Mouse (Mus musculus): ENCODE measurements around the gene Wdr59. TPM values are rescaled to one million over a fixed set of nuclear protein-coding genes. Genes with fewer than 3 reads are reported as not detected.
"Not testable (repeated sequence)": the region's sequence is repeated elsewhere in the genome, so short reads cannot be mapped to it uniquely, and the experiment has no call there.

The Wdr59 gene
- polyA plus RNA-seq, 1 experiment from 2014 or later: 7.0 TPM

DNA sequence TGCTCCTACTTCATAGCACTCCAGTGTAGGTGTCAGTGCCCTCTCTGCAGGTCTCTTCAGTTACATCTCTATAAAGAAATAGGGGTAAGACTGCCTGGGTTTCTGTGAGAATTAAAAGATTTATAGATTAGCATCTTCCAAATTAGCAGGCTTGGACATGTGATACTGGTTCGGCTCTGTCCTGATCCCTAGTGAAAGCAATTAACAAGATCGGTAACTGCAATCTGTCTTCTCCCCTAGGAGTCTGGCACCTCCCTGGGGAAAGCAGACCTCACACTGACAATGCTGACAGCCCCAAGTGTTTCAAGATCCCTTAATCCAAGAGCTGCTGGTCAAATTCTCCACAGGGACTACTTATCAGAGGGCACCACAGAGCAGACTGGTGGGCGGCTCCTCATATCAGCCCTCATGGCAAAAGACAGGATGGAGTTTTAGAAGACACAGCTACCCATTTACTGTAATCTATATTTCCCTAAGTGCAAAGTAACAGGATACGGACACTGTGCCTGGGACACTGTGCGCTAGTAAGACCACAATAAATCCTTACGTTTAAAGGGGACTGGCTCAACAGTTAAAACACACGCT, 5.3 kb downstream of the Wdr59 start:
- Histone ChIP-seq H3K9ac (no peak overlapping the region), H3K27ac (replicated peaks) (no peak overlapping the region), H3K9me3 (replicated peaks) (no peaks in the 10 kb centered on the region), H3K4me3 (replicated peaks) (no peak overlapping the region), H3K36me3 (no peaks in the 10 kb centered on the region; the same call in 1 of the 2 replicates), H3K27me3 (no peaks in the 10 kb centered on the region), H3K4me2 (replicated peaks) (no peak overlapping the region), H3K4me1 (peaks cover 10% of the 10 kb centered on the region)
- 74% methylated on average over 7 of the region's 7 CpGs for WGBS
- no peak for ATAC-seq (ENCODE audit: insufficient number of reproducible peaks, low FRiP score, low TSS enrichment, low read depth)

DNA sequence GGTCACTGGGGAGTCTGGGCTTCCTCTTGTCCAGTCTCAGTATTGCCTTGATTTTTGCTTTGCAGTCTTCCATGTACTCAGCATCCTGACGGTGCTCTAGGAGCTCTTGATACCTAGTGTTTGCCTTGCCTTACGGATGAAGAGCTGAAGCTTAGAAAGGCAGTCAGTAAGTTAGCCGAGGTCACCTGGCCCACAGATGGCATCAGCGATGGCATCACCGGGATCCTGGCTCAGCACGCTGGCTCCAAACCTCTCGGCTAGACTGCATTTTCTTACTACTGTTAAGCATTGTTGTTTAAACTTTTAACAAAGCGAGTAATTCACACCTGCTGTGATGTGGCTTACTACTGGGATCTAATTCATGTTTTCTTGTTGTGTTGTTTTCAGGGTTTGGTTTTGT, 8.4 kb downstream of the Wdr59 start:
- Histone ChIP-seq H3K27ac (replicated peaks) (no peak overlapping the region), H3K36me3 (no peaks in the 10 kb centered on the region; the same call in 1 of the 2 replicates), H3K4me1 (no peaks in the 10 kb centered on the region), H3K4me3 (replicated peaks) (no peak overlapping the region), H3K9me3 (replicated peaks) (no peaks in the 10 kb centered on the region), H3K4me2 (replicated peaks) (no peak overlapping the region), H3K9ac (no peak overlapping the region), H3K27me3 (no peaks in the 10 kb centered on the region)
- ATAC-seq (ENCODE audit: insufficient number of reproducible peaks, low FRiP score, low TSS enrichment, low read depth): no peak
- WGBS: 73% methylated on average over 8 of the region's 8 CpGs

DNA sequence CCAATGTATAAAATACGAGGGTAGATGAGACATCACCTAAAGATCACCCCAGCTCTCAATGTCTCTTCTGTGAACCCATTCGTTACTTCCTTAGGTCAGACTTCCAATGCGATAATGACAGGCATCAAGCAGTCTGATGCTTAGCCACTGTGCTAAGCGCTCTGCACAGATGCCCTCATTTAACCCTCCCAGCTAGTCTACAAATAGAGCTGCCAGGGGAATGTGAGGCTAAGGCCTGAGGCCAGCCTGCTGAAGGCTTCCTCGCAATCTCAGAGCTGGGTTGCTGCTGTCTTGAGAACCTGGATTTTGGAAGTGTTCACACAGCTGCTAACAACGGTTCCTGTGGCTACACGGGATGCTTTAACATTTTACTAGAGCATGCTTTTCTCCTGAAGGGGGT, 9.0 kb downstream of the Wdr59 start:
- Histone ChIP-seq H3K27me3 (no peaks in the 10 kb centered on the region), H3K9me3 (replicated peaks) (no peaks in the 10 kb centered on the region), H3K4me1 (no peaks in the 10 kb centered on the region), H3K27ac (replicated peaks) (no peak overlapping the region), H3K9ac (no peak overlapping the region), H3K4me2 (replicated peaks) (no peak overlapping the region), H3K36me3 (no peaks in the 10 kb centered on the region; the same call in 1 of the 2 replicates), H3K4me3 (replicated peaks) (no peak overlapping the region)
- 76% methylated on average over 7 of the region's 7 CpGs for WGBS
- no peak for ATAC-seq (ENCODE audit: insufficient number of reproducible peaks, low FRiP score, low TSS enrichment, low read depth)

DNA sequence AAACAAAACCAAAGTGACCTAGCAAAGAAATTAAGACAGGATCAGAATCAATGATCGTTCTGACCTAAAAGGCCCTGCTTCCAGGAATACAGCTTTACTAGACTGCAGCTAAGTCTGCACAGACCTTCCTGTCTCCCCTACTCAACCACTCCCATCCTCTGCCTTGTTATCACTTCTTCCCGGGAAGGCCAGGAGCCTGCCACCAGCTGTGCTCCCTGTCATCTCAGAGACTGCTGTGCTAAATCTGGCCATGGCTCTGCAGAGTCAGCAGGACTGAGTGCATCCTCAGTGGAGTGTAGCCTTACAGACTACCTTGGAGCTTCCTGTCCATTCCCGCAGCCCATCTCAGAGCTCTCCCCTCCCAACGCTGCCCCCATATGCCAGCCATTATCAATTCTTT, 11.5 kb downstream of the Wdr59 start:
- H3K4me3 ChIP-seq (replicated peaks): no peak overlapping the region
- H3K4me2 ChIP-seq (replicated peaks): no peak overlapping the region
- H3K9ac ChIP-seq: no peak overlapping the region
- ATAC-seq (ENCODE audit: insufficient number of reproducible peaks, low FRiP score, low TSS enrichment, low read depth): no peak
- WGBS: 64% methylated on average over 4 of the region's 4 CpGs
- H3K27ac ChIP-seq (replicated peaks): no peak overlapping the region
- H3K4me1 ChIP-seq: no peaks in the 10 kb centered on the region
- no peaks in the 10 kb centered on the region; the same call in 1 of the 2 replicates for H3K36me3 ChIP-seq
- H3K27me3 ChIP-seq: no peaks in the 10 kb centered on the region
- no peaks in the 10 kb centered on the region for H3K9me3 ChIP-seq (replicated peaks)

DNA sequence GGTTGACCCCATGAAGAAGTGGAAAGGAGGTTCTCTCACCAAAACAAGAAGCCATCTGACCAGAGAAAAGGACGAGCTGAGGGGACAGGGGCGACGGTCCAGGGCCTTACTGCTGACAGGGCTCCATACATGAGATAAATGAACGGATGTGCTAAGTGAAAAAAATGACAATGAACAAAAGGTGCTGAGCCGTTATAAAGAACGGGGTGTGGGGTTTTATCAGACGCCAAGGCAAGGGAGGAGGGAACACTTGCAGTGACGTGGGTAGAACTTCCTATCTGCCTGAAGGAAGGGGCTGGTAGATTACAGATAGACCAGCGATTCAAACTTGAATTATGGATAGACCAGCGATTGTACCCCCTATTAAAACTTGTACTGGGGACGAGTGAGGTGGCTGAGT, 12.6 kb downstream of the Wdr59 start:
- Histone ChIP-seq H3K4me1 (0 out of 2 replicates have a peak, but pooled peaks cover 4% of the 10 kb centered on the region), H3K9me3 (replicated peaks) (no peaks in the 10 kb centered on the region), H3K27ac (replicated peaks) (no peak overlapping the region), H3K4me2 (replicated peaks) (no peak overlapping the region), H3K27me3 (no peaks in the 10 kb centered on the region), H3K9ac (no peak overlapping the region), H3K4me3 (replicated peaks) (no peak overlapping the region), H3K36me3 (no peaks in the 10 kb centered on the region)
- ATAC-seq (ENCODE audit: insufficient number of reproducible peaks, low FRiP score, low TSS enrichment, low read depth): no peak
- WGBS: 84% methylated on average over 11 of the region's 11 CpGs

DNA sequence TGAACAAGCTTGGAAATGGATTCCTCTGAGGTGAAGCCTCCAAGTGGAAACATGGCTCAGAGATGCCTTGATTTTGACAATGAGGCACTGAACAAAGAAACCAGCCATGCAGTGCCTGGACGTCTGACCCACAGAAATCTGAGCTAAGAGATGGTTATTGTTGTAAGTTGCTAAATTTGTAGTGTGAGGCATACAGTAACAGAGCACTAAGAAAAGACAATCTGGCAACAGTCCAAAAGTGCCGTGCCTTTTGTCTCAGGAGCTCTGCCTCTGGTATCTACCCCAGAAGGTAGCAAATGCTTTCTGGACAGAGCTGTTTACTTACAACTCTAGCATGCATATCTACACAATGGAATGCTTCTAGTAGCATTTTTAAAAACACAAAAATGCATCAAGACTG, 13.3 kb downstream of the Wdr59 start:
- no peak overlapping the region for H3K27ac ChIP-seq (replicated peaks)
- 0 out of 2 replicates have a peak, but pooled peaks cover 4% of the 10 kb centered on the region for H3K4me1 ChIP-seq
- no peaks in the 10 kb centered on the region for H3K27me3 ChIP-seq
- H3K4me3 ChIP-seq (replicated peaks): no peak overlapping the region
- ATAC-seq (ENCODE audit: insufficient number of reproducible peaks, low FRiP score, low TSS enrichment, low read depth): no peak
- H3K9ac ChIP-seq: no peak overlapping the region
- 23% methylated on average over 2 of the region's 2 CpGs for WGBS
- no peak overlapping the region for H3K4me2 ChIP-seq (replicated peaks)
- H3K36me3 ChIP-seq: peaks cover 7% of the 10 kb centered on the region; the same call in 1 of the 2 replicates
- H3K9me3 ChIP-seq (replicated peaks): no peaks in the 10 kb centered on the region

DNA sequence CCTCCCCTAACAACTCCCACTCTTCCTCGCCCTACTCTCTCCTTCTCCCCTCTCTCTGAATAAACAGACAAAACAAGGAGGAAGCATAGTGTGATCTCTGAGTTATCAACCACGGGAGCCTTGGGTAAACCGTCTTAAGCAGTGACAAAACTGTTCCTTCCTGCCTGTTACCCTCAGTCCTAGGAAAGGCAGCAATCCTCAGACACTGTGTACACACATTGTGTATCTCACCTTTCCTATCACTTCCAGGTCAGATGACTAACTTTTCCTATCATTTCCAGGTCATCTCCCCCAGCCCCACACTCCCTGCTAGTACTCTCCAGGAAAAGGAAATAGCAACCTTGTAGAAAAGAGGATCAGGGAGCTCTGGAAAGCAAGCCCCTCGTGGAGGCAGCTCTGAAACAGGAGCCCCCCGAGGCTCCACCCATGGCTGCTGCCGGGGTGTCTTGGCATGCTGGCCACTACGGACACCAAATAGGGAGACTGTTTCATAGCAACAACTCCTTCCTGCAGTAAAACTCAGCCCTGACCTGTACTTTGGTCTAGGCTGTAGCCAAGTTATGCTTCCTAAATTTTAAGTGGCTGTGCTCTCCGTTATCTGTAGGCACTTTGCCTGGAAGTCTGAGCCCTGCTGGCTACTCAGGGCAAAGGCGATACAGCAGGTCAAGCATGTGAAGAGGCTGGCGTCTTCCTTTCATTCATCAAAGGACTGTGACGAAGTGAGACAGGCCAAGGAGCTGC, 20.0 kb downstream of the Wdr59 start:
- no peak for ATAC-seq (ENCODE audit: insufficient number of reproducible peaks, low FRiP score, low TSS enrichment, low read depth)
- no peak overlapping the region for H3K4me3 ChIP-seq (replicated peaks)
- H3K36me3 ChIP-seq: peaks cover 29% of the 10 kb centered on the region
- no peak overlapping the region for H3K27ac ChIP-seq (replicated peaks)
- H3K9me3 ChIP-seq (replicated peaks): no peaks in the 10 kb centered on the region
- H3K27me3 ChIP-seq: no peaks in the 10 kb centered on the region
- no peak overlapping the region for H3K9ac ChIP-seq
- no peak overlapping the region for H3K4me2 ChIP-seq (replicated peaks)
- 63% methylated on average over 11 of the region's 11 CpGs for WGBS
- 0 out of 2 replicates have a peak, but pooled peaks cover 4% of the 10 kb centered on the region for H3K4me1 ChIP-seq

DNA sequence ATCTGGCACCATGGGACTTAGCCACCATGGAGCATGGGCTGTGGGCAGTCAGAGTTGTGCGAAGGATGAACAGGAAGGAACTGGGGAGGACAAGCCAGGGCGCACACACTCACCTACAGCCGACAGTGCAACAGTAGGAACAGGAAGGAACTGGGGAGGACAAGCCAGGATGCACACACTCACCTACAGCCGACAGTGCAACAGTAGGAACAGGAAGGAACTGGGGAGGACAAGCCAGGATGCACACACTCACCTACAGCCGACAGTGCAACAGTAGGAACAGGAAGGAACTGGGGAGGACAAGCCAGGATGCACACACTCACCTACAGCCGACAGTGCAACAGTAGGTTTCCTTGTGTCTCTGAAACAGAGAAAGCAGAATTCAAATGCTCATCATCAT, 23.6 kb downstream of the Wdr59 start:
- H3K27ac ChIP-seq (replicated peaks); H3K4me2 ChIP-seq (replicated peaks); H3K27me3 ChIP-seq; ATAC-seq (ENCODE audit: insufficient number of reproducible peaks, low FRiP score, low TSS enrichment, low read depth); H3K4me3 ChIP-seq (replicated peaks); H3K4me1 ChIP-seq; H3K9ac ChIP-seq; H3K9me3 ChIP-seq (replicated peaks): not testable (repeated sequence)
- H3K36me3 ChIP-seq: peaks cover 43% of the 10 kb centered on the region
- 88% methylated on average over 5 of the region's 6 CpGs for WGBS

DNA sequence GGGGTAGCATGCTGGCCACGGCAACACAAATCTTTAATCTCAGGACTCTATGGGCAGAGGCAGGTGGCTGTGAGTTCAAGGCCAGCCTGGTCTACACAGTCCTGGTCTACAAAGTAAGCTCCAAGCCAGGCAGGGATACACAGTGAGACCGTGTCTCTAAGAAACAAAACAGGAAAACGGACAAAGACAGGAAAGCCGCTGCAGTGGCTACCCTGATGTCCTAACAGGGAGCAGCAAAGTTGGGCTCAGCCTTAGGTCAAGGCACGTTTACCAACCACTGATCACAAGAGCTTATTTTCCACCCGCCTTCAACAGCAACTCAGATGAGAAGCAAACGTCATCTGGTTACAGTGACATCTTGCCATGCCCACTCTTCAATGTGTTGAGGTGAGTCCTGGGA, 25.6 kb downstream of the Wdr59 start:
- no peak for ATAC-seq (ENCODE audit: insufficient number of reproducible peaks, low FRiP score, low TSS enrichment, low read depth)
- Histone ChIP-seq H3K9ac (no peak overlapping the region), H3K9me3 (replicated peaks) (no peaks in the 10 kb centered on the region), H3K27me3 (no peaks in the 10 kb centered on the region), H3K36me3 (peaks cover 41% of the 10 kb centered on the region), H3K4me1 (no peaks in the 10 kb centered on the region), H3K4me2 (replicated peaks) (no peak overlapping the region), H3K4me3 (replicated peaks) (no peak overlapping the region), H3K27ac (replicated peaks) (no peak overlapping the region)
- 86% methylated on average over 7 of the region's 7 CpGs for WGBS

DNA sequence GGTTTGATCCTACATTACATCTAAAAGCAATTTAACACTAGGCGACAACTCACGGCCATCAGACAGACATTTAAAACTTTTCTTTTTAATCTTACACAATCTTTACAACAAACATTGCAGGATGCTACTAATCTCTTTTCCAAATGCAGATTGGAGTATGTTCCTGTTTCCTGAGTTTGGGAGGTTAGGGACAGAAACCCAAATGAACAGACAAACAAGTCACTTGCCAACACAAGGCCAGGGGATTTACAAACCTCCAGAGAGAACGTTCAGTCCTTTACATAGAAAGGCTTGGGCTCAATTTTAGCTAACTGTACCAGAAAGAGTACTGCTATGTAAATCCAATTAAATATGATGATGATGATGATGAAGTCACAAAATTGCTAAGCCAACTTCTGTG, 28.7 kb downstream of the Wdr59 start:
- Histone ChIP-seq H3K27me3 (no peaks in the 10 kb centered on the region), H3K4me3 (replicated peaks) (no peak overlapping the region), H3K36me3 (peaks cover 30% of the 10 kb centered on the region), H3K9ac (no peak overlapping the region), H3K27ac (replicated peaks) (no peak overlapping the region), H3K4me2 (replicated peaks) (no peak overlapping the region), H3K9me3 (replicated peaks) (no peaks in the 10 kb centered on the region), H3K4me1 (peaks cover 4% of the 10 kb centered on the region; the same call in 1 of the 2 replicates)
- no peak for ATAC-seq (ENCODE audit: insufficient number of reproducible peaks, low FRiP score, low TSS enrichment, low read depth)
- WGBS: 86% methylated on average over 3 of the region's 3 CpGs

DNA sequence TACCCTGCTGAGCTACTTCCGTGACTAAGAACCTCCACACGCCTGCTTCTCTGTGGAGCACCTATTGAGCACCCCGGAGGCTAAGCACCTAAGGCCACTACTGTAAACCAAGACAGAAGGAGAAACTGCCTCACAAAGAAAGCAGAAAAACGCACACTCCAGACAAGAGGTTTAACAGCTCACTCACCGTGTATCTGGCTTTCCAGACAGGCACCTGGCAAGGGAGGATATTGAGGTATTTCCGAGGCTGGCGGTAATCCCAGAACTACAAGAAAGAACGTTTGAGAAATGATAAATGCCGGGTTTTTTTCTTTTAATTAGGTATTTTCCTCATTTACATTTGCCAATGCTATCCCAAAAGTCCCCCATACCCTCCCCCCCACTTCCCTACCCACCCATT, 29.4 kb downstream of the Wdr59 start:
- peaks cover 4% of the 10 kb centered on the region; the same call in 1 of the 2 replicates for H3K4me1 ChIP-seq
- H3K36me3 ChIP-seq: peaks cover 30% of the 10 kb centered on the region
- no peak overlapping the region for H3K4me3 ChIP-seq (replicated peaks)
- no peaks in the 10 kb centered on the region for H3K27me3 ChIP-seq
- no peak overlapping the region for H3K9ac ChIP-seq
- no peak for ATAC-seq (ENCODE audit: insufficient number of reproducible peaks, low FRiP score, low TSS enrichment, low read depth)
- H3K27ac ChIP-seq (replicated peaks): no peak overlapping the region
- no peaks in the 10 kb centered on the region for H3K9me3 ChIP-seq (replicated peaks)
- H3K4me2 ChIP-seq (replicated peaks): no peak overlapping the region
- WGBS: 81% methylated on average over 9 of the region's 9 CpGs

DNA sequence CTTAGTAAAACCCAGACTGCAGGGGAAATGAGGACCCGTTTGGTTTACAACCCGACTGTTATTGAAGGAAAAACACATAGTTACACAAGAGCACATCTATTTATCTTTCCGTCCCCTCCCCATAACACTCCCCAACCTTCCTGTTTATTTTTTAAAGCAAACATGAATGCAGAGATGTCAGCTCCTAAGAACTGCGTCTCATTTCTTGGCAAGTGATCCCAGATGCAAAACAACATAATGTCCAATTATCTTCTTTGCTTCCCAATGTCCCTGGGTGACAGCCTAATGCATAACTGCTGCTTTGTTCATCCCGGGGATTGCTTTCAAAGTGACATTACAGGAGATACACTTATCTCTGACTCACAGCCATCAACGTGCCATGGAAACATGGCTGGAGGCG, 30.7 kb downstream of the Wdr59 start:
- 54% methylated on average over 7 of the region's 7 CpGs for WGBS
- H3K27me3 ChIP-seq: no peaks in the 10 kb centered on the region
- no peak for ATAC-seq (ENCODE audit: insufficient number of reproducible peaks, low FRiP score, low TSS enrichment, low read depth)
- H3K9ac ChIP-seq: no peak overlapping the region
- no peak overlapping the region for H3K4me3 ChIP-seq (replicated peaks)
- no peak overlapping the region for H3K4me2 ChIP-seq (replicated peaks)
- peak overlapping the region; percentile 17 for H3K27ac ChIP-seq (replicated peaks)
- peaks cover 30% of the 10 kb centered on the region for H3K36me3 ChIP-seq
- peaks cover 4% of the 10 kb centered on the region; the same call in 1 of the 2 replicates for H3K4me1 ChIP-seq
- no peaks in the 10 kb centered on the region for H3K9me3 ChIP-seq (replicated peaks)

All from embryonic facial prominence, embryonic 15.5 days (tissue).